Mouse (Mus musculus) heart, postnatal 4 days (tissue): ENCODE data around the gene Zfp365. TPM values are rescaled to one million over a fixed set of nuclear protein-coding genes. Genes with fewer than 3 reads are reported as not detected.

Experiments
- DNase-seq: peaks from one replicate; pipeline ENCODE4 v3.0.0; 2021
- total RNA-seq, 2 experiments: library from RNA; stranded (reverse); gene quantifications; 2 replicates each; pipeline ENCODE4 v1.2.3; 2021

Zfp365 gene
- total RNA-seq: 1 to 10 TPM; 1.2 to 1.6 TPM

DNA sequence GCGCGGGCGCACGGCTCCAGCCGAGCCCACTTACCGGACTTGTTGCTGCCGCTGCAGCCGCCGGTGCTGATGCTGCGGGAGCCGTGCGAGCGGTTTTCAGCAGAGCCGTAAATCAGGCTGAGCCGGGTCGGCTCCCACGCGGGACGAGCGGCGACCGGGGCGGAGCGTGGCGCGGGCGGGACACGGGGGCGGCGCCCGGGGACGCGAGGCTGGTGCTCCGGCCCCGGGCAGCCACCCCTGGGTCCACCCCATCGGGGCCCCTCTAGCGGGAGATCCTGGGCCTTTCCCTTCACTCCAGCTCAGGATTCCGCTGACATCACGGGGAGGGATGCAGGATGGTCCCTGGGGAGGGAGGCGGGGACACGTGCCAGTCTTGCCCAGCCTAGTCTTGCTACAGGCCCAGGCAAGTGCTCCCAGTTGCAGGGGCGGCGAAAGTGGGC, at the start of gene Zfp365:
TSS of gene Zfp365 (minus strand) at position 326 of the 440 bp plus-strand sequence.
- peak; percentile 85 for DNase-seq

DNA sequence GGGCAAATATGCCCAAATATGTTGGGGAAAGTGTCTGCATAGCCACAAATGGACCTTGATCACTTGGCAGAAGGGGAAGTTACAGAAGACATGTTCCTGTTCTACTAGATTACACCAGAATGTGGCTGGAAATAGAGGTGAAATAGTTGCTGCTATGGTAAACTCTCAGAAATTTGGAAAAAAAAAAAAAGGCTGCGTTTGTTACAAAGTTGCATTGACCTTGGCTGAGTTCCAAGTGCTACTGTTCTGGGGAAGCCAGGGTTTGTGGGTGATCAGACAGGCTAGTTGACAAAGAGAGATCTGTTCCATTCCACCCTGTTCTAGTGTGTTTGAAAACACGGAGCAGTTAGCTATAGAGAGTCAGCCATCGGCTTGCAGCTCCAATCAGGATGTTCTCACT, 47.5 kb upstream of the Zfp365 start:
- no peak for DNase-seq

- no peak for DNase-seq
Measured at GRCm38 (mm10) chr10:67955982-67956381, 43.5 kb upstream of the Zfp365 start.

DNA sequence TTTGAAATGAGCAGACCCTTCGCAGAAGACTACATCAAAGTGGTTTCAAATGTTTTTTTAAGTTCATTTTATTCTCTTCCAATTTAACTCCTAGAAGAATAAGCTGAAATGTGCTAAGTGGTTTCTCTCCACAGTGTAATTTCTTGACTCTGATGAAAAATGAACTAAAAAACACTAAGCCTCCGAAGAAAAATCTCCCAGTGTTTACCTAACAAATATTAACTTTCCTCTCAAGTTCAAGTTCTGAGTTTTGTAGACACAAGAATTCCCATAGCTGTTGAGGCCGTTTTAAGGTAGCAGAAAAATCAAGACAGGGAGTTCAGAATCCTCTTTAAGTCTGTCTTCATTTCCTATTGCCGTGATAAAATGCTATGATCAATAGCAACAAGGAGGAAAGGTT, 39.2 kb upstream of the Zfp365 start:
- DNase-seq: no peak

- no peak for DNase-seq
Measured at GRCm38 (mm10) chr10:67950059-67950748, 37.7 kb upstream of the Zfp365 start.

DNA sequence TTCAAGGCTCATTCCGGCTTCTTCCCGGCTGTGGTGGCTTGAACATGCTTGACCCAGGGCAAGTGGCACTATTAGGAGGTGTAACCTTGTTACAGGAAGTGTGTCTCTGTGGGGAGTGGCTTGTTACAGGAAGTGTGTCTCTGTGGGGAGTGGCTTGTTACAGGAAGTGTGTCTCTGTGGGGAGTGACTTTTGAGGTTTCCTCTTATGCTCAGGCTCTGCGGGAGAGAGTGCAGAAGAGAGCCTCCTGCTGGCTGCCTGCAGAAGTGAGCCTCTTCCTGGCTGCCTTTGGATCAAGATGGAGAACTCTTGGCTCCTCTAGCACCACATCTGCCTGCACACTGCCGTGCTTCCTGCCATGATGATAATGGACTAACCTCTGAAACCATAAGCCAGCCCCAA, 31.1 kb upstream of the Zfp365 start:
- DNase-seq: no peak

GRCm38 (mm10) chr10:67939546-67939945, 27.1 kb upstream of the Zfp365 start:
- DNase-seq: no peak

DNA sequence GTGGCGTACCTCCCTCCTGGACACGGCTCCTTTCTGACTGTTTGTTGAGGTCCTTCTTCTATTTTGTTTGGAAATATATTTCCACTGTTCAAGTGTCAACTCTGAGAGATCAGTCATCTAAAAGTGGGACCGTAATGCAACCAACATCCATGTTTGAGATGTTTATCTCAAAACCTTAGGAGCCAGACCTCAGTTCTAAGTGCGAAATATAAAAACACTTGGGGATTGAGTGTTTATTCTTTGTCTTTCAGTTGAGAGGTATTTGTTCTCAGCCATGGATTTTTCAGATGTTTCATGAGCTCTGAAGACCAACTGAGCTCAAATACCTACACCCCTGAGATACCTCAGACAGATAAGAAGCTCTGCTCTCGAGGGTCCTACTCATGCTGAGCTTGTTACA, 25.3 kb upstream of the Zfp365 start:
- DNase-seq: no peak

- DNase-seq: no peak
Measured at GRCm38 (mm10) chr10:67936944-67937343, 24.5 kb upstream of the Zfp365 start.

DNA sequence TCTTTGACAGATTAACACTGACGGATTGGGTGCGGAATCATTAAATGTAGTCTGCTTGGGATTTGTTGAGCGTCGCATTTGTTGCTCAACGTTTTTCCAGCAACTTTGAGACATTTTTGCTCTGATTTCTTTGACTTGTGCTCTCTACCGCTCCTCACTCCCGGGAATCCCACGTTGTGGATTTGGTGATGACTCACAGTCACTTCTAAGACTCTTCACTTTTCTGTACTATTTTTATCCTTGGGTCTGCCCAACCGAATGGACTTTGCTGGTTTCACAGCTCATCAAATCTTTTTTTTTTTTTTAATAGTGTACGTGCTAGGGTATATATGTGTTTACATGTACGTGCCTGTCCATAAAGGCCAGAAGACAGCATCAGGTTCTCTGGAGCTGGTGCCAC, 20.3 kb upstream of the Zfp365 start:
- DNase-seq: no peak

GRCm38 (mm10) chr10:67931328-67931727, 18.9 kb upstream of the Zfp365 start:
- no peak for DNase-seq

DNA sequence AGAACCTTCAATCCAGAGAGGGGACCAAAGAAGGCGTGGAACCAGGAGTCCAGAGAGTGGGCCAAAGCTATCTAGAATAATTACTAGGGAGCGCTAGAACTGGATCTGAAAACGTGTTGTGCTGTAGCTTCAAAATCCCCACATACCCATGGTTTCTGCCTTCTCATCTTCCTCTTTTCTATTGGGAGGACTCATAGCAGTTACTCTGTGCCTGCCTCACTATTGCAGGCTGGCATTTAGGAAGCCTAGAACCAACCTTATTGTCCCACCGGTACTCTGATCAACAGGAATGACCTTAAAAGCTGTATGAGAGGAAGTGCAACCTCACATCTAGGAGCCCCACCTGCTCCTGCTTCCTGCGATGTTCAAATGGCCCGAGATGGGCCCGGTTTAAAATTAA, 16.1 kb upstream of the Zfp365 start:
- no peak for DNase-seq

DNA sequence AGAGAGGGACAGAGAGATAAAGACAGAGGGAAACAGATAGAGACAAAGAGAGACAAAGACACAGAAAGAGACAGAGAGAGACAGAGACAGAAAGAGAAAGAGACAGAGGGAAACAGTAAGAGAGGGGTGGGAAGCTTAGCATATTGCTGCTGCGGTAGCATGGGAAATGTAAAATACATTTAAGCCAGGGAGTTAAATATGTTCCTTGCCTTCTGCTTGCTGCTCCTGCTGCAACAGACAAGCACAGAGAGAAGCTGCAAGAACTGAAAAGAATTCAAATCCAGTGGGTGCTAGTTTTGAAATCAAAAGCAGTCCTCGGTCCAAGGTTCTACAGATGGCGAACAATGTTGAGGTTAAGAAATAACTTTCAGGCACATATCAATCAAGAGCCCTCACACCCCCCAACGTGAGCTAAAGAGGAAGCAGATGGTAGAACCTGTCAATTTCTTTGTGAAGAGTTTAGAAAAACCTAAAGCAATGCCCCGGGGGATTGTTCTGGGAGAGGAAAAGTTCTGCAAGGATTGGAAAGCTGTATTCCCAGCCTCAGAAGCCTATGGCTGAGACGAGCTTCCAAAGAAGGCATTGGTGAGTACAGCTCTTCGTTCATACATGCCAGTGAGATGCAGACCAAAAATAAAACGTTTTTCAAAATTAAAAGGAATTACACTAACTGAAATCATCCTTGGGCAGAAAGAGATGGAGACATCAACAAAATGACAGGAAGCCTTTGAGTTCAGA, 15.4 kb upstream of the Zfp365 start:
- DNase-seq: no peak

DNA sequence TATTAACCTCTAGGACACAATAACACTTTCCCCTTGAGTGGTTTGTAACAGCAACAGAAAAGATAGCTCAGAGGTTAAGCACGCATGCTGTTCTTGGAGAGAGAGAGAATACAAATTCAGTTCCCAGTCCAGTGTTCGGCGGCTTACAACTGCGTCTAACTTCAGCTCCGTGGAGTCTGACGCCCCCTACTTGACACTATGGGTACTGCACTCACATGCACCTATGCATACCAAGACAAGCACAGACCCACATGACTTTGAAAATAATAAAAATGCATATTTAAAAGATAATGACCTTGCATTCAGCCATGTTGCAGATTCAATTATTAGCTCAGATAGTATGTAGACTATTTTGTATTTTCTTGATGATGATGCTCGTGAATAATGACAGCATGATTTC, 11.6 kb upstream of the Zfp365 start:
- DNase-seq: no peak

- no peak for DNase-seq
Measured at GRCm38 (mm10) chr10:67921777-67922176, 9.3 kb upstream of the Zfp365 start.

- DNase-seq: no peak
Measured at GRCm38 (mm10) chr10:67919706-67920105, 7.2 kb upstream of the Zfp365 start.

DNA sequence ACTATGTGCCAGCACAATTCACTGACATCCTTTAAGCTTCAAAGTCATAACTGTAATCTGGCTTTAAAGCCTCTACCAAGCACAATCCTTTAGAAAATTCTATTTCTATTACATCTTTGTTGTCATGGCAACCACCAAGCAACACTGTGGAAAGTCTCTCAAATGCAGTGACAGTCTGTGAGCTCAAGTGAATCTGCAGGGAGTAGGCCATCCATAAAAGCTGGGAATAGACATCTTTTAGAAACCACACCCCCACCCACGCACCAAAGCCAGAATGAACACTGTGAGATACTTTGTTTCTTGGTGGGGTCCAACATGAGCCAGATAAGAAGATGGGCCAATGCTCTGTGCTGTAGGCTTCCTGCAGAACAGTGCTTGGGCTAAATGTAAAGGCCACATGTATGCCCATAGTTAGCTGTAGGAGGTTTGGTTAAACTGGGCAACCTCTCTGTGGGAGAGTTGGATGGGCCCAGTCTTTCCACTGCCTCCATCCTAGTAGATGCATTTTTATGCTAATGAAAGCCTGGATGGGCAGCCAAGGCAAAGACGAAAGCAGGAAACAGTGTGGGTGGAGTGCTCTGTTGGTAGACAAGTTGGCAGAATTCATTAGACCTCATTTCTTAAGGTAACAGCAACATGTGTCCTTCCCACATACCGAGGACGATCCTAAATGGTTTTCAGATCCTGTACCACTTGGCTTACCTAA, 5.9 kb upstream of the Zfp365 start:
- DNase-seq: no peak

DNA sequence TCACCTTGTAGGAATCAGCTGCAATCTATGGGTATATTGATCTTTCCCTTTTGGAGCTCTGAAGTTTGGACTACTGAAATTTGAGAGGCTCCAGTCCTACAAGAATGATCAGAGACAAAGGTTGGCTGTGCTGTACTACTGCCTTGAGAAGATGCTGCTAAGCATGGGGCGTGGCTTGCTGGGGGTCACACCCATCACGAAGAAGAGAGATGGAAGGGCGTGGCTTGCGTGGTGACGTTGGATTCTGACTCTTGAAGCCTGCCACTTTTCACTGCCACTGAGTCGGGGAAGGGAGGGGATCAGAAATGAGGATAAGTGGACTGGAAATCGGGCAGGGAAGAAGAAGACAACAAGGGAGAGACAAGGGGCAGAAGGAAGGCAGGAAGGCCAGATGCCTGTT, 4.9 kb upstream of the Zfp365 start:
- DNase-seq: no peak

GRCm38 (mm10) chr10:67911447-67912336, 770 bp downstream of the Zfp365 start:
- DNase-seq: no peak

DNA sequence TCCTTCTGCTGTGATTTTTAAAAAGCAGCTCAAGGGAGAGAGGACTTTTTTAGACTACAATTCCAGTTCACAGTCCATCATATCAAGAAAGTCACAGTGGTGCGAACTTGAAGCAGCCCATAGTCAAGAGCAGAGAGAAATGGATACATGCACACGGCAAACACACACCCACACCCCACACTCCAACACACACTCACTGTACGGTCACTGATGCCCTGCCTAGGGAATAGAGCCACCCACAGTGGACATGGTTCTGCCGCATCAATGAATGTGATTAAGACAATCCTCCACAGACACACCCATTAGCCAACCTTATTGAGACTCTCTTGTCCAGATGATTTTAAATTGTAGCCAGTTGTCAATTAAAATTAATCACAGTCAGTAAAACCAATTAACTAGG, 4.5 kb downstream of the Zfp365 start:
- DNase-seq: no peak

DNA sequence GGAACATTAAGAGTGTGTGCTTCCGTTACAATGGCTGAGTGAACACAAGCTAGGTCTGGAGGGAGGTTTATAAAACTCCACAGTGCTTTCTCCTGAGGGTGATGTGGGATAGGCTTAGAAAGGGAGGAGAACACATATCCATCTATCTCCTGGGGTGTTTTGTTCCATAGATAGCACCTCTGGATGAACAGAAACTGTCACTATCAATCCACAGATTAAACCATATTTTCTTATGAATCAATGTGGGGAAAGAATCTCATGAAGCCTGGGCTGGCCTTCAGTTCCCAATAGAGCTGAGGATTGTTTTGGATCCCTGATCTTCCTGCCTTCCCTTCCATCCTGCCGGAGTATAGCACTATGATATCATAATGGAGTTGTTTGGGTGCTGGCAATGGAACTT, 5.5 kb downstream of the Zfp365 start:
- DNase-seq: no peak

- DNase-seq: no peak
Measured at GRCm38 (mm10) chr10:67906063-67906462, 6.4 kb downstream of the Zfp365 start.

DNA sequence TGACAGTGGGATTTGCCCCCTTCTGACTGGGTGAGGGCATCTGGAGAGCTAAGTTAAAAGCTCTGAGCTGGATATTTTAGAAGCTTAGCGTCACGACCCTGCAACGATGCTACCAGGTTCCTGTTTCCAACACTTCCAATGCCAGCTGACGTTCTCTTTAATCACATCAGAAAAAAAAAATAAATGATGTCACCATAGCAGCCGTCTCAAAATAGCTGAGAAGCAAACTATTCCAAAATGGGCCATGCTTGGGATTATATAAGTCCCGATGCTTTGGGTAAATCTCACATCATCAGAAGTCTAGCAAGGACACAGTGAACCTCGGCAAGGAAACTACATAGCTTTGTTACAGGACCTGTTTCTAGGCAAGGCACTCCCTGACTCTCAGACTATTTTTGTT, 9.1 kb downstream of the Zfp365 start:
- DNase-seq: no peak
